Mouse (Mus musculus) stomach, embryonic 16.5 days (tissue): ENCODE measurements around the gene Treml2. TPM values are rescaled to one million over a fixed set of nuclear protein-coding genes. Genes with fewer than 3 reads are reported as not detected.
"Not testable (repeated sequence)": the region's sequence is repeated elsewhere in the genome, so short reads cannot be mapped to it uniquely, and the experiment has no call there.

Source experiments
- ATAC-seq: fragments of 200-750 bp; cut with Nextera tagmentation; 2 replicates; pipeline ENCODE4 v1.8.0; 2017; ENCODE audit warnings: moderate number of reproducible peaks, moderate TSS enrichment; ENCODE audit not compliant: insufficient read depth, low FRiP score
- H3K27ac ChIP-seq: fragments of 300-500 bp; sonication (generic); 2 replicates; pipeline ENCODE4 v1.5.1; 2014; ENCODE audit warnings: low read length
- H3K27me3 ChIP-seq: fragments of 300-500 bp; sonication (generic); 2 replicates; pipeline ENCODE4 v1.6.1; 2014; ENCODE audit warnings: low read length, control low read depth, mixed read lengths; ENCODE audit not compliant: control insufficient read depth, insufficient read depth
- H3K36me3 ChIP-seq: fragments of 300-500 bp; sonication (generic); 2 replicates; pipeline ENCODE4 v1.6.1; 2014; ENCODE audit warnings: low read length; ENCODE audit not compliant: control insufficient read depth, insufficient read depth
- H3K4me1 ChIP-seq: fragments of 300-500 bp; sonication (generic); 2 replicates; pipeline ENCODE4 v1.6.1; 2014; ENCODE audit warnings: low read length, control low read depth, mixed read lengths; ENCODE audit not compliant: control insufficient read depth, insufficient read depth
- H3K4me2 ChIP-seq: fragments of 300-500 bp; sonication (generic); 2 replicates; pipeline ENCODE4 v1.6.1; 2014; ENCODE audit warnings: low read depth, low read length, mixed read lengths
- H3K4me3 ChIP-seq: fragments of 300-500 bp; sonication (generic); replicated peaks from 2 replicates; pipeline ENCODE4 v1.5.1; 2014; ENCODE audit warnings: mild to moderate bottlenecking, low read length
- H3K9ac ChIP-seq: fragments of 300-500 bp; sonication (generic); 2 replicates; pipeline ENCODE4 v1.6.1; 2014; ENCODE audit warnings: low read length
- H3K9me3 ChIP-seq: fragments of 300-500 bp; sonication (generic); replicated peaks from 2 replicates; pipeline ENCODE4 v1.6.1; 2016; ENCODE audit warnings: low read length, control low read depth; ENCODE audit not compliant: control insufficient read depth
- WGBS: fragments of 180-500 bp; shearing (Covaris S2); extraction: QIAGEN DNeasy Blood & Tissue Kit; methylation state at CpG from one replicate; pipeline ENCODE4 v1.1.7; 2014; 5-methylcytosine and 5-hydroxymethylcytosine counted together
- polyA plus RNA-seq: library from polyadenylated mRNA; unstranded; fragments of >200 nt; fragmentation: Nextera tagmentation; extraction: Ambion mirVana; gene quantifications from 2 replicates; pipeline ENCODE4 v1.2.1, GENCODE M21; 2015

Gene Treml2
- polyA plus RNA-seq, 1 experiment from 2014 or later = 0.48 TPM

GRCm38 (mm10) chr17:48312124-48312523 lies 12.8 kb downstream of the Treml2 start:
- Histone ChIP-seq H3K9ac (no peak overlapping the region), H3K4me3 (no peak overlapping the region), H3K27me3 (no peaks in the 10 kb centered on the region), H3K4me2 (no peak overlapping the region), H3K4me1 (no peaks in the 10 kb centered on the region), H3K36me3 (no peaks in the 10 kb centered on the region), H3K27ac (no peak overlapping the region), H3K9me3 (no peaks in the 10 kb centered on the region)
- WGBS = 53% methylated on average over 2 of the region's 2 CpGs
- ATAC-seq = no peak

GRCm38 (mm10) chr17:48315905-48316579 lies 16.7 kb downstream of the Treml2 start, which contains the start of gene B430306N03Rik:
TSS of gene B430306N03Rik (plus strand) at chr17:48316141.
- not testable (repeated sequence) for H3K4me2 ChIP-seq, ATAC-seq, H3K27me3 ChIP-seq, H3K9me3 ChIP-seq, H3K9ac ChIP-seq, H3K4me3 ChIP-seq, H3K36me3 ChIP-seq, H3K4me1 ChIP-seq, H3K27ac ChIP-seq
- WGBS = 86% methylated on average over 3 of the region's 3 CpGs

- Histone ChIP-seq H3K4me1 (no peaks in the 10 kb centered on the region), H3K4me3 (no peak overlapping the region), H3K36me3 (no peaks in the 10 kb centered on the region), H3K4me2 (no peak overlapping the region), H3K9me3 (no peaks in the 10 kb centered on the region), H3K27ac (no peak overlapping the region), H3K9ac (no peak overlapping the region), H3K27me3 (no peaks in the 10 kb centered on the region)
- ATAC-seq = no peak
- WGBS = 91% methylated on average over 1 of the region's 1 CpGs
Observed at GRCm38 (mm10) chr17:48318686-48319085, 19.4 kb downstream of the Treml2 start.

- no peaks in the 10 kb centered on the region for H3K36me3 ChIP-seq
- H3K4me1 ChIP-seq = no peaks in the 10 kb centered on the region
- H3K4me3 ChIP-seq = no peak overlapping the region
- ATAC-seq = no peak
- H3K27ac ChIP-seq = no peak overlapping the region
- no peak overlapping the region for H3K9ac ChIP-seq
- 72% methylated on average over 2 of the region's 2 CpGs for WGBS
- no peaks in the 10 kb centered on the region for H3K9me3 ChIP-seq
- H3K4me2 ChIP-seq = no peak overlapping the region
- no peaks in the 10 kb centered on the region for H3K27me3 ChIP-seq
Observed at GRCm38 (mm10) chr17:48321279-48321678, 22.0 kb downstream of the Treml2 start.

- Histone ChIP-seq H3K27me3 (no peaks in the 10 kb centered on the region), H3K4me1 (no peaks in the 10 kb centered on the region), H3K4me3 (no peak overlapping the region), H3K9ac (no peak overlapping the region), H3K9me3 (no peaks in the 10 kb centered on the region), H3K27ac (no peak overlapping the region), H3K4me2 (no peak overlapping the region), H3K36me3 (no peaks in the 10 kb centered on the region)
- ATAC-seq = no peak
- 76% methylated on average over 3 of the region's 3 CpGs for WGBS
Observed at GRCm38 (mm10) chr17:48323236-48323635, 23.9 kb downstream of the Treml2 start.

- H3K27me3 ChIP-seq = no peaks in the 10 kb centered on the region
- H3K36me3 ChIP-seq = no peaks in the 10 kb centered on the region
- H3K27ac ChIP-seq = no peak overlapping the region
- H3K9ac ChIP-seq = no peak overlapping the region
- no peak overlapping the region for H3K4me3 ChIP-seq
- no peaks in the 10 kb centered on the region for H3K9me3 ChIP-seq
- ATAC-seq = no peak
- no peak overlapping the region for H3K4me2 ChIP-seq
- WGBS = 77% methylated on average over 5 of the region's 5 CpGs
- H3K4me1 ChIP-seq = no peaks in the 10 kb centered on the region
Observed at GRCm38 (mm10) chr17:48324258-48324657, 25.0 kb downstream of the Treml2 start.

- no peak overlapping the region for H3K27ac ChIP-seq
- H3K36me3 ChIP-seq = no peaks in the 10 kb centered on the region
- no peaks in the 10 kb centered on the region for H3K27me3 ChIP-seq
- H3K4me2 ChIP-seq = no peak overlapping the region
- 89% methylated on average over 6 of the region's 6 CpGs for WGBS
- H3K4me1 ChIP-seq = no peaks in the 10 kb centered on the region
- H3K9me3 ChIP-seq = no peaks in the 10 kb centered on the region
- no peak overlapping the region for H3K4me3 ChIP-seq
- no peak overlapping the region for H3K9ac ChIP-seq
- ATAC-seq = no peak
Observed at GRCm38 (mm10) chr17:48325093-48325492, 25.8 kb downstream of the Treml2 start.

- H3K9me3 ChIP-seq = no peaks in the 10 kb centered on the region
- ATAC-seq = no peak
- H3K36me3 ChIP-seq = no peaks in the 10 kb centered on the region
- no peaks in the 10 kb centered on the region for H3K27me3 ChIP-seq
- H3K27ac ChIP-seq = no peak overlapping the region
- 82% methylated on average over 11 of the region's 11 CpGs for WGBS
- H3K9ac ChIP-seq = no peak overlapping the region
- H3K4me2 ChIP-seq = no peak overlapping the region
- no peaks in the 10 kb centered on the region for H3K4me1 ChIP-seq
- no peak overlapping the region for H3K4me3 ChIP-seq
Observed at GRCm38 (mm10) chr17:48325638-48326037, 26.3 kb downstream of the Treml2 start.

GRCm38 (mm10) chr17:48326656-48327055 lies 27.4 kb downstream of the Treml2 start:
- 72% methylated on average over 4 of the region's 4 CpGs for WGBS
- no peaks in the 10 kb centered on the region for H3K36me3 ChIP-seq
- H3K4me2 ChIP-seq = no peak overlapping the region
- no peaks in the 10 kb centered on the region for H3K4me1 ChIP-seq
- H3K9me3 ChIP-seq = no peaks in the 10 kb centered on the region
- no peak overlapping the region for H3K9ac ChIP-seq
- no peak for ATAC-seq
- no peak overlapping the region for H3K27ac ChIP-seq
- H3K27me3 ChIP-seq = no peaks in the 10 kb centered on the region
- no peak overlapping the region for H3K4me3 ChIP-seq
